Mouse (Mus musculus) bone marrow macrophage, adult 2 months (primary cell): Measurements from ENCODE around the gene Cdk1.

Experiments used
- CTCF ChIP-seq: IDR thresholded peaks from 2 replicates; pipeline ENCODE4 v1.5.1; 2012; ENCODE audit warnings: low read depth, mild to moderate bottlenecking, low read length, moderate library complexity
- POLR2A ChIP-seq: IDR thresholded peaks from 2 replicates; pipeline ENCODE4 v1.6.1; 2012; ENCODE audit warnings: mild to moderate bottlenecking, low read depth, low read length, borderline replicate concordance

GRCm38 (mm10) chr10:69288086-69288485 lies 64.7 kb downstream of the Cdk1 start:
- TF ChIP-seq POLR2A (no peak), CTCF (no peak)
